In genomic region chr2:161097746-161098145, GRCm38 (mm10) we compare ENCODE assay signal across 23 mouse cellular contexts.
"Had no signal": no experiment of that assay in that cellular context is flagged by ENCODE, and none has a peak within 500 bp of the region (broad histone marks: within the 10 kb centered on the region; RNA-seq: fewer than 3 reads in every experiment).

No protein-coding gene starts in this region.

- ATAC-seq: hindbrain, postnatal 0 days; intestine, postnatal 0 days had no signal

- DNase-seq: gastrocnemius, adult 2 months; gastrocnemius, postnatal 10 days; gastrocnemius, postnatal 25 days; heart, adult 18-20 months; heart, postnatal 10 days; heart, postnatal 4 days; kidney, adult 18-20 months; kidney, adult 8-10 months; kidney, postnatal 10 days; kidney, postnatal 25 days; kidney, postnatal 4 days had no signal

- H3K4me3 ChIP-seq: gastrocnemius, adult 2 months; heart, embryonic 10.5 days; heart, embryonic 12.5 days; hindbrain, embryonic 10.5 days; hindbrain, embryonic 13.5 days; hindbrain, embryonic 15.5 days; layer of hippocampus, adult 2 months; left cerebral cortex, adult 2 months; limb, embryonic 10.5 days; limb, embryonic 12.5 days had no signal

- H3K9me3 ChIP-seq: heart, embryonic 10.5 days; heart, embryonic 12.5 days; hindbrain, embryonic 10.5 days; hindbrain, embryonic 13.5 days; hindbrain, embryonic 15.5 days; limb, embryonic 10.5 days; limb, embryonic 12.5 days had no signal

- H3K9ac ChIP-seq: heart, embryonic 12.5 days; hindbrain, embryonic 13.5 days; hindbrain, embryonic 15.5 days; limb, embryonic 12.5 days; liver, embryonic 14.5 days had no signal

- H3K4me1 ChIP-seq: limb, embryonic 10.5 days had no signal

- H3K36me3 ChIP-seq: heart, embryonic 10.5 days; heart, embryonic 12.5 days; hindbrain, embryonic 15.5 days; limb, embryonic 10.5 days had no signal

- H3K27me3 ChIP-seq: heart, embryonic 12.5 days; hindbrain, embryonic 13.5 days; hindbrain, embryonic 15.5 days; limb, embryonic 12.5 days had no signal

- H3K4me2 ChIP-seq: heart, embryonic 12.5 days; hindbrain, embryonic 13.5 days; hindbrain, embryonic 15.5 days; limb, embryonic 12.5 days had no signal

- H3K27ac ChIP-seq: gastrocnemius, adult 2 months; heart, embryonic 10.5 days; hindbrain, embryonic 10.5 days; hindbrain, embryonic 13.5 days; hindbrain, embryonic 15.5 days; hindbrain, postnatal 0 days; layer of hippocampus, adult 2 months; left cerebral cortex, adult 2 months; limb, embryonic 10.5 days; limb, embryonic 12.5 days; liver, embryonic 14.5 days had no signal
